Mouse (Mus musculus) embryonic fibroblast, embryonic 13.5 days (primary cell): ENCODE results near the gene Ppp1r3d.

Source experiments
- CTCF ChIP-seq: IDR thresholded peaks from 2 replicates; pipeline ENCODE4 v1.5.1; 2011; ENCODE audit warnings: mild to moderate bottlenecking, control low read depth, low read length, moderate library complexity, borderline replicate concordance; ENCODE audit not compliant: insufficient read depth
- POLR2A ChIP-seq: IDR thresholded peaks from 2 replicates; pipeline ENCODE4 v1.6.1; 2011; ENCODE audit warnings: low read depth, mild to moderate bottlenecking, control low read depth, low read length, moderate library complexity

DNA sequence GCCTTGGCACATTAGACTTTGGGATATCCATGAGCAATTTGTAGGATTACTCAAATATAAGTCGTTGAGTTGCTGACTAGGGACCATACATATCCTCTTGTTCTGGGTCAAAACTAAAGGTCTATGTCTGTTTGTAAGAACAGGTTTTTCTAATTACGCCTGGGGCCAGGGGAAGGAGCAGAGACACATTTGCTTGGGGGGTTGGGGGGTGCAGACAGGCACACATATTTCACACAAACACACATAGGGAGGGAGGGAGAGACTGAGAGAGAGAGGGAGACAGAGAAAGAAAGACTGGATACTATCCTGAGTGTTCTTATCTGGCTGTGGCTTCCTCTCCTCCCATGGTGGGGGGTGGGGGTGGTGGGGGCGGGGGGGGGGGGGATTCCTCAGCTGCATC lies 7.9 kb upstream of the Ppp1r3d start:
- TF ChIP-seq POLR2A (no peak), CTCF (no peak)
